Mouse (Mus musculus) frontal cortex, adult (tissue): ENCODE measurements around the gene Shank2.

ENCODE experiments used
- ATAC-seq: cut with Nextera tagmentation; 2 replicates; pipeline ENCODE4 v1.9.2; 2017; ENCODE audit warnings: mild to moderate bottlenecking, moderate library complexity, mixed read lengths; ENCODE audit not compliant: low TSS enrichment

Shank2 gene

DNA sequence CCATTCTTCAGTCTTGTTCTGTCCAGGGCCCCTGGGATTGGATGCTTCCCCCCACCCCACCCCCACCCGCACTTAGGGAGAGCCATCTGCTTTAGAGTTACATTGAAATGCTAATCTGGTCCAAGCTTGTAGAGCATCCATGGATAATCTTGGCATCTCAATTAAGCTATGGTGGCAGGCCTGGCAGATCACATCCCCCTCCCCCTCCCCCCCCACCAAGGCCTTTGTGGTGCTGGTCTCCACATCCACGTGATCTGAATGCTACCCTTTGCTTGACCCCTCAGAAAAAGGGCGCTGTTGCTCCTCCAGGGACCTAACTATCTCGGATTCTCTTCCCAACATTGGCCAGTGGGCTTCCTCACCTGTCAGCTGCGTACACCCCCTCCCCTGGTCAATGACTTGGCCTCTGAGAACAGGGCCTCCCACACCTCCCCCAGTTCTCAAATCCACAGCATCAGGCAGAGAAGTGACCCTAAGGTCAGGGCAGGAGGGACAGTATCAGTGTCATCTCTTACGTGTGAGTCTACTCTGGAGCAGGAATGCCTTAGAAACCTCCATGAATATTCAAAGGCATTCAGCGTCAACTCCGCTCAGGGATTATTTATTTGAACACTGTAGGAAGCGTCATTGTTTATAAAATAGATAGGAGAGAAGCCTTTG, 104.8 kb downstream of the Shank2 start:
- no peak for ATAC-seq

GRCm38 (mm10) chr7:144108141-144108540, 106.4 kb downstream of the Shank2 start:
- no peak for ATAC-seq

DNA sequence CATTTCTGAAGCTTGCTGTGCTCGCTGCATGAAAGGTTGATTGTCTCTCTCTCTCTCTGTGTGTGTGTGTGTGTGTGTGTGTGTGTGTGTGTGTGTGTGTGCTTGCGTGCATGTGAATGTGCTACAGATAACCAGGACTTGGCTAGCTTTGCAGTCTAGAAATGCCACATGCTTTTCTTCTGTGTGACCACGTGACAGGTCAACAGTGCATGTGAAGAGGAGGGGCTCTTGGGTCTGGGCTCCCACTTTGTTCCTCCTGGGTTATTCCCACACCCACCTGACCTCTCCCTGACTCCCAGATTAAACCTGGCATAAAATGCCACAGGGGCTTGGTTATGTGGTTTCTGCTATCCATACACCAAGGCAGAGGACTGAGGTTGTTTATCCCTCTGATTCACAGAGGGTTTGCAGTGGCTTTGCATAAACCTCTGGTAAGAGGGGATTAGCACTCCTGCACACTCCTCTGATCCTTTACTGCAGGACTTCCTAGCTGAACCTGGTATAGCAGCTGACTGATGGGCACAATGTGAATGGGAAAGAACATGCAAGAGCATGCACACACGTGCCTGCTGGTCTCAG, 109.4 kb downstream of the Shank2 start:
- no peak for ATAC-seq

DNA sequence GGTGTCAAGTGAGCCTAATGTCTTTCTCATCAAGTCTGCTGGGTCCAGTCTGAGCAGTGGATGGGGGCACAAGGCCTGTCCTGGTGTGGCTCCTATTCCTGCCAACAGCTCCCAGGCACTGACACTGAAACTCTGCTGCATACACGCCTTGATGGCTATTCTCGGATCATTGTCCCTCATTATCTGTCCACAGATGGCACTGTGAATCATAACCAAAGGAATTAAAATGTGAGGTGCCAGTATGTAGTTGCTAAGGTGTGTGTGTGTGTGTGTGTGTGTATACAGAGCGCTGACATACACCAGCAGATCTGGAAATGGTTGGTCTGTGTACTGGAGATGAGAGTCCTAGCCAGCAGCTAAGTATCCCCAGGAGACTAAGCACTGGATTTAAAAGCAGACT, 110.3 kb downstream of the Shank2 start:
- ATAC-seq, result peak; percentile 55

DNA sequence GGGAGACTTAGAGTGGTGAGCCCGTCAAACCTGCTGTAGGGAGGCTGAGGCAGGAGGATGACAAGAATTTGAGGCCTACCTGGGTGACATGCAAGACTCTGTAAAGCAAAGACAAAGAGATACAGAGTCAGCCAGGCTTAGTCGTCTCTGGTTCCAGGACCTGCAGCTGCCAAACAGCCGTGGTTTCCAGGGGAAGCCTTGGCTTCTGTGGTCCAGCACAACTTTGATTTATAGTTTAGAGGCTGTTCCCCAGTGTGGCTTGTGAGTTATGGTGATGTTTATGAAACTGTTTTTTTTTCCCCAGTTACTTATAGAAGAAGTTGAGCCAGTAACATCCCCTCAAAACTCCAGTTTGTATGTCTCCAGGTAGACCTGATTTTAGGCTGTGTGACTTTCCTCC, 112.5 kb downstream of the Shank2 start:
- no peak for ATAC-seq

DNA sequence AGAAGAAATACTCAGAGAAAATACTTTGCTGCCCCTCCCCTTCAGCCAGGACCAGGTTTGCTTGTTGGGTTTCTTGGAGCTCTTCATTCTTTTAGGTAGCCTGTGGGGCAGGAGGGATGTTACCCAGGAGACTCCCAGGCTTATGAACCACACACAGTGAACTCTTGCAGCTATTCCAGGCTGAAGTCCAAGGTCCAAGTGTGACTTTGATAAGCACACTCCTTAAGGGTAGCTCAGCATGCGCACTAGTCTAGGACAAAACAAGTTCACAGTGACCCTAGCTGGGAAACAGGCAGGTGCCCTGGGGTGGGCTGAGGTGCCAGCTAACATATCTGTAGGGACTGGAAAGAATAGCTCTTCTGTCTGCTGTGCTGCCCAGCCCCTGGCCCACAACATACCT, 117.8 kb downstream of the Shank2 start:
- ATAC-seq, result no peak

DNA sequence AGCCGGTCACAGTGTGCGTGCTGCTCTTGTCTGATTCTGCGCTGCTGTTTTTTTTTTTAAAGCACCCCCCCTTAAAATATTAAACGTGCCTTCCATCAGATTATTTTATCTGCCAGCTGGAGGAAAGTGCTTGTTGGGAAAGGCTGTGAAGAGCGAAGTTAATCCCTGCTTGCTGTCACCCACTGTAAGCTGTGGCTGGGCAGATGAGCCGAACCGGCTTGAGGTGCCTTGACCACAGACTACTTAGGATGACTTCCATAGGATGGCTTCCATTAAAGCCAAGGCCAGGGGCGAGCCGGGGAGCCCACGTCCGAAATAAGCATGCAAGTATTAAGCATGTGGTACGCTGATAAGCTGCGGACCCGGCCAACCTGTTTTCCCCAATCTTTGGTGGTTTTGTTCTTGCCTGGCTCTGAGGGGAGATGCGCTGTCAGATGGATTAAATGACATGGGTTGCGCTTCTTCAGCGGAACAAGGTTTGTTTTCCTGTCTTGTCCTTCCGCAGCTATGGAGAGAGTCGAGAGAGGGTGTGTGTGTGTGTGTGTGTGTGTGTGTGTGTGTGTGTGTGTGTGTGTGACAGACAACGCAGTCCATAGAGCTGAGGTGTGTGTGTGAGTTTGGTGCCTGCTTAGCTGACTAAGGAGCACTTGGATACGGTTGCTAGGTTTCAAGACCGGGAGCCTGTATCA, 131.1 kb downstream of the Shank2 start:
- peak; percentile 87 for ATAC-seq

- peak; percentile 35; the same call in 1 of the 2 replicates for ATAC-seq
These were observed 131.8 kb downstream of the Shank2 start for GRCm38 (mm10) chr7:144133388-144133998.

DNA sequence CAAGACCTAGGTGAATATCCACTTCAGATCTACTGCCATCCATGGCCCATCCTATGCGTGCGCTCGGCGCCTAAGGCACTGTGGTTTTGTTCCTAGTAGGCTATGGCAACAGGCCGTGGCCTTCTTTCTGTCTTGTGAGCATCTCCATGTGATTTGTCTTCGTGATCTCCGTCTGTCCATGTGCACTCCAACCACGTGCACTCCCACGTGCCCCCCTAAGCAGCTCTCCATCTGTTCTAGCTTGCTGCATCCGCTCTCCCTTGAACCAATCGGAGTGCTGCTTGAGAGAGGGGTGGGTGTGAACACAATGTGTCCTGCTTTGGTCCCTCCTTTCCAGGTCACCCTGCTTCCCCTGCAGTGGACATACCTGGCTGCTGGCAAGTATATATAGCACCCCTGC, 133.0 kb downstream of the Shank2 start:
- ATAC-seq, result peak; percentile 39; the same call in 1 of the 2 replicates

DNA sequence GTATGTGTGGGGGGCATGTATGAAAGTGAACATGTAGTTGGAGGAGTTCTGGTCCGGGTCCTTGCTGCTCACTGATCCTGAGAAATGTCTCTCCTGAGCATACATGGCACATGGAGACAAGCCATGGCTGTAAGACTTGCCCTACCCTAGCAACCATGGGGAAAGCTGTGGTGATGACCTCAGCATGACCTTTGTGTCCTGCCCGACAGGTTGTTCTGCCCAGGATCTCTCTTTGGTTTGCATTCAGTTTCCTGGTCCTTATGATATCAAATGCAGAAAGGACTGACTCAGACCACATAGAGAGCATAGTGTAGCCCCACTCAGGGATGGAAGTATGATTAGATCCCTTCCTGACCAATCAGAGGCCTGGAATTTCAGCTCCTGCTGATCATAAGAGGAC, 136.1 kb downstream of the Shank2 start:
- no peak for ATAC-seq

DNA sequence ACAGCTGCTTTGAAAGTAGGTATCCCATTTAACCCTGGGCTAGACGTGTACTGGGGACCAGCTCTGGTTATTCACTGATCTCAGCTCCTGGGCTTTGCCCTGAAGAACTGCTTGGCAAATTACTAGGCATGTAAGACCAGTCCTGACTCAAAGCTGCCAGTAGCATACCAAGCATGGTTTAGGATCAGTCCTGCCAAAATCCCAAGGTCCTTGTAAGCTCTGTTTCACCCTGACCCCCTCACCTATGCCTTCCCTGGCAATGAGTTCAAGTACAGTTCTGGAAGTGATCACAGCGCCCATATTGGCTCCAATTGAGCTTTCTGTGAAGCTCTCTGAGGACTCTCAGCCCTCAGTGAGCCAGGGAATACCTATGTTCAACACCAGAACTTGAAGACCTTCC, 136.7 kb downstream of the Shank2 start:
- ATAC-seq, result no peak

- no peak for ATAC-seq
These were observed 138.0 kb downstream of the Shank2 start for GRCm38 (mm10) chr7:144139691-144140090.

DNA sequence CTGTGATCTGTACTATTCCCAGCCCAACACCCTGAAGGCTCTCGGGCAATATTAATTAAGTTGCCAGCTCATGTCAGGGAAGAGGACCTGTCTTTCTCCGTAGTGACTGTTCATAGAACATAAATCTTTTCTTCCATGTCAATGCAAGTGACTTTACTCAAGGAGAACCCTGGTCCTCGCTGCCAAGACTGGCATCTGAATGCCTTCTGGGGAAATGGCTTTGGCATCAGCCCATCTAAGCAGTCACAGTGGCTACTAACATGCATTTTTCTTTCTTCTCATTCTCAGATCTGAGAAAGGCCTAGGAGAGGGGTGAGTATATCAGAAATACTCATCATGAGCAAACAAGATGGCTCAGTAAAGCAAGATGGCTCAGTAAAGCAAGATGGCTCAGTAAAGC, 138.7 kb downstream of the Shank2 start:
- no peak for ATAC-seq

DNA sequence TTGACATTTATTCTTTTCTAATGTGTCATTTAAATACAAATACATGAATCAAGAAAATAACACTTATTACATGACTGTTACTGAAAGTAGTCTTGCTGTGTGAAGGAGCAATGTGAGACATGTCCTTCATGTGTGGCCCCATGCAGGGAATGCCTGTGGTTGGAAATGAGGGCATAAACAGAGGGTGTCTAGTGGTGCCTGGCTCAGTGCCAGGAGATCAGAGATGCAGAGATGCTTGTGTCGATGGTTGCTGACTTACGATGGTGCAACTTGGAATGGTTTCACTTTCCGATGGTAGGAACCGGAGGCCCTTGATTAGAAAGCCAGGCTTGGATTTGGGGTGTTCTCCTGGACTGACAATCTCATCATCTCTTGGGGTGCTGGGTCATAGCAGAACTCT, 140.3 kb downstream of the Shank2 start:
- ATAC-seq, result no peak

- ATAC-seq, result no peak; the same call in 1 of the 2 replicates
These were observed 142.2 kb downstream of the Shank2 start for GRCm38 (mm10) chr7:144143941-144144340.

DNA sequence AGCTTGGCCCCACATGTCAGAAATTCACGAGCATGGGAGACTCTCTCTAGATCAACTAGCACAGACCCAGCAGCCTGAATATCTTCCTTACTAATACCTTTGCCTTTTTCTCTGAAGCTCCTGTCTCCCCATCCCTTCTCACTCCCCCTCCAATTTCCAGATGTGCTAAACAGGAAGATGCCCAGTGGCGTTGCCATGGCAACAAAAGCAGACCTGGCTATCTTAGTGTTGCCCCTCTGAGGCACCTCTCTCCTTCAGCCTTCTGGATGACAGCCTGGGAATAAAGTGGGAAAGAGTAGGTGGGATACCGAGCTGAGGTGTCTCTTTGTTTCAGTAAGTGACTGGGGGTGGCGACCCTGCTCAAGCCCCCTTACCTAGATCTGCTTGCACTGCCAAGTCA, 146.4 kb downstream of the Shank2 start:
- no peak for ATAC-seq

DNA sequence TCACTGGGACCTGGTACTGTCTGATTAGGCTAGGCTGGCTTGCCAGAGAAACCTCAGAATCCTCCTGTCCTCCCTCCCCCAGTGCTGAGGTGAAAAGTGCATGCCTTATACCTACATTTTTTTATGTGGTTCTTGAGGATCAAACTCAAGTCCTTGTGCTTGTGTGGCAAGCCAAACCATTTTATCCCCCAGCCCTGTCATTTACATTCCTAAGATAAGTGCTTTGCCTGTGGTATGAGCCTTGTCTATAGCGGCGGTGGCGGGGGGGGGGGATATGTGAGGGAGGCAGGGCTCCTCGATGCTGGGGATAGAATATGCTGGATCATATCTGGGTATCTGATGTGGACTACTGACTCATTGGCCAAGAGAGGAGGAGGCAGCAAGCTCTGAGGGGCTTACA, 151.4 kb downstream of the Shank2 start:
- ATAC-seq, result no peak

GRCm38 (mm10) chr7:144153682-144154081, 152.0 kb downstream of the Shank2 start:
- no peak for ATAC-seq

DNA sequence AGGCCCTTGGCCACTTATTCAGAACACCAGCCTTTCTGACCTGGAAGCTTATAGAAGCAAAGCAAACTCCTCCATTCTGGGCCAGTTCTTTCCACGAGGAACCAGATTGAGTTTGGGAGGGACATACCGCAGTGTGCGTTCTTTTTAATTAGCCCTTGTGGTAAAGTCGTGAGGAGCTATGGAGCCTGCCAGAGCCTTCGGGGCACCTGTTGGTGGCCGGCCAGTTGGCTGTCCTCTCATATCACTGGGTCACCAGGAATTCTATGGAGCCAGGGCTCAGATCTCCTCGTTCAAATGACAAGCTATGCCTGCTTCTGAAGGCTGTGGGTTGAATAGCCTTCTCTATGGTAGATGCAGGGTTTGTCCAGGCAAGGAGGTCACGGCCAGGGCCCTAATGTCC, 156.2 kb downstream of the Shank2 start:
- ATAC-seq, result no peak

DNA sequence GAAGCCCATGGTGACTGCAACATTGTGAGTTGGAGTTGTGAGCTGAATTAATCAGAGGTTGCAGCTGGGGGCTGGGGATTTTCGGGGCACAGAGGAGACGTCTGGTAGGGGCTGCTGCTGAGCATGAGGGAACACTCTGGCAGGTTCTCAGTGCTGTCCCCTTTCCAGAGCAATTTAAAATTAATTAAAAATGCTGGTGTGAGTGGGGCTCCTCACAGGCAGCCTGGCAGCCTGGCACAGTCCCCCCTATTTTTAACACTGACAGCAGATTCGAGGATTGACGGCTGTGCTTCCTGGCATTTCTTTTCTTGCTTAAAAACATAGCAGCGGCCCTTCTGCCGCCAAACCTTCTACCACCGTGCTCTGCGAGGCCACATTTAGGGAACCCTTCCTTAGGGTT, 157.8 kb downstream of the Shank2 start:
- no peak for ATAC-seq

GRCm38 (mm10) chr7:144160066-144160465, 158.3 kb downstream of the Shank2 start:
- ATAC-seq, result no peak

DNA sequence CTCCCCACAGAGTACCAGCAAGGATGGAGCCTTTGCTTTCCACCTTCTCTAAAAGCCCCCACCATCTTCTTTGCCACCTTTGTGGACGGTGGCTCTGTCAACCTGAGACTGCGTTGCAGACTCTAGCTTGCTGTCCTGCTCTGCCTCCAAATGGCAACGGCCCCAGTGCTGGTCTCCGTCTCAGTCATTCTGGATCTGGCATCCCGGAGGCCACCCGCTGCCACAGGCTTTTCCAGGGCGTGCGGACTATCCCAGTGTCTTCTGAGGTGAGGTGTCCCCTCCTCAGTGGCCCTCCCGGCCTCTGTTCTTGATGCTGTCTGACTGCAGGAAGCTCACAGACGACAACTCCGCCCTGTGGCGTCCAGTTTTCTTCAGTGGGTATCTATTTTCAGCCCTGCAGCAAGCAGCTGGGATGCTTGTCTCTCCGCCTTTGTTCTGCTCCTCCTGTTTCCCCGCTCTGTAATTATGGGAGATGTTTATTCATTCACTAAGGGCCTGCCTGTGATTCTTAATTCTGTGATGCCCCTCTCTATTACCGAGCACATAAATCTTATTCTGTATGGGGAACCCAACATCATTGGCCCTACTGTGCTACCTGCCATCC, 159.0 kb downstream of the Shank2 start:
- ATAC-seq, result peak; percentile 79; the same call in 1 of the 2 replicates
